Mouse (Mus musculus) adrenal gland, postnatal 4 days (tissue): ENCODE data around the gene Rcor1. TPM values are rescaled to one million over a fixed set of nuclear protein-coding genes. Genes with fewer than 3 reads are reported as not detected.

ENCODE experiments used
- DNase-seq, 2 experiments: peaks; one replicate each; pipeline ENCODE4 v3.0.0; 2021 to 2022; ENCODE audit warnings: low spot score in 2 of 2, mixed read lengths in 2 of 2
- total RNA-seq, 2 experiments: library from RNA; stranded (reverse); gene quantifications; 2 replicates each; pipeline ENCODE4 v1.2.3; 2021

Gene Rcor1
- total RNA-seq, 2 experiments from 2014 or later = 47.5 to 49.4 TPM

DNA sequence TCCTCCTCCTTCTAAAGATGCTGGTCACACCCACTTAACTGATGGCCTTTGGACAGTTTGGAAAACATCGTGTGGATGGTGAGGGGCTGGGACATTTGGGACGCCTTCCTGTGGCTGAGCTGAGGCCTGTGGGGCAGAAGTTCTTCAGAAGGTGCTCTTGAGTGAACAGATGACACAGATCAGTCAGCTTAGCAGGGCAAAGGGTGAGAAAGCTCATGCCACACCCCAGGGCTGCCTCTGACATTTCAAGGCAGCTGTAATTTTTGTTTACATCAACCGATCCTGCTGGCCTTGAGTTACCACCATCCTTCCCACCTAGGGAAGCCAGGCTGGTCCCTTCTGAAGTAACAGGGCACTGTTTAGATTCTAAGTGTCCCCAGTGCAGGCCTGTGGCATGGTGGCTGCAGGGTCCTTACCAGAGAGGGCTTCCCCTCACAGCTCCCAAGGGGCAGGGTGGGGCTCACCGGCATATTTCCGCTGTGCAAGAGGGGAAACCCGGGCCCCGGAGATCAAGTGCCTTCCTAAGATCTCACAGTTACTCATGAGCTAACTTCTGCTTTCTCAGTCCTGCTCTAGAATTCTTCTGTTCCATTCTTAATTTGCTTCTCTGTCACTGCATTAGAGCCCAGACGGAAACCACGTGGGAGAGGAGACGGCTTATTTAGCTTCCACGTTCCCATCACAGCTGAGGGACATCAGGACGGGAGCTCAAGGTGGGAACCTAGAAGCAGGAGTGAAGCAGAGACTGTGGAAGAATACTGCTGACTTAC is 120.7 kb downstream of the Rcor1 start:
- no peak for DNase-seq

DNA sequence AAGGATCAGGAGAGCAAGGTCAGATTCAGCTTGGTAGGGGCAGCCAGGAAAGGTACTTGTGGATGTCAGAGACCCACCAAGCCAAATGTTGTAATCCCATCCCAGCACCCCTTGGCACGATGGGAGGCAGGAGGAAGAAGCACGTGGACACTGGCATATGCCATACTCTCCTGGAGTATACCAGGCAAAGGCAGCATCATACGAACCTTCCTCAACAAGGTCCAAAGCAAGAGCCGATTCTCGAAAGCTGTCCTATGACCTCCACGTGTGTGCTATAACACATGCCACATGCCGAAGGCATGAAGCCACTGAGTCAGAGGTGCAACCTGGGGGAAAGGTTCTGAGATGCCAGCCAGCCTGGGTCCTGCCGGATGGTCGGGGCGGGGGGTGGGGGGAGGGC is 121.7 kb downstream of the Rcor1 start:
- DNase-seq = no peak

DNA sequence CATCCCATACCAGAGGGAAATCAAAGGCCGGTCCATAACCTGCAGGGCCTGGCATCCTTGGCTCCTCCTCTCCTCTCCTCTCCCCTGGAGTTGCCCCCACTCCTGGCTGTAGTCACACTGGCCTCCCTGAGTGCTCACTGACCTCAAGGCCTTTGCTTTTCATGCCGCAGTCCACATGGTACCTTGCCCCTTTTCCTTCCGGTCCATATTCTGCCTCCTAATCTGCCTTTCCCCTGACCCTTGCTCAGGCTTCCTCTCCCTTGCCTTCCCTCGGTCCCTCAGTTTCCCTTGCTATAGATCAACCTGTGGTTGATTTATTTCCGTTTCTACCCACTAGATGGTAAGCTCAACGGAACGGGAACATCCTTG is 122.8 kb downstream of the Rcor1 start:
- DNase-seq = no peak

DNA sequence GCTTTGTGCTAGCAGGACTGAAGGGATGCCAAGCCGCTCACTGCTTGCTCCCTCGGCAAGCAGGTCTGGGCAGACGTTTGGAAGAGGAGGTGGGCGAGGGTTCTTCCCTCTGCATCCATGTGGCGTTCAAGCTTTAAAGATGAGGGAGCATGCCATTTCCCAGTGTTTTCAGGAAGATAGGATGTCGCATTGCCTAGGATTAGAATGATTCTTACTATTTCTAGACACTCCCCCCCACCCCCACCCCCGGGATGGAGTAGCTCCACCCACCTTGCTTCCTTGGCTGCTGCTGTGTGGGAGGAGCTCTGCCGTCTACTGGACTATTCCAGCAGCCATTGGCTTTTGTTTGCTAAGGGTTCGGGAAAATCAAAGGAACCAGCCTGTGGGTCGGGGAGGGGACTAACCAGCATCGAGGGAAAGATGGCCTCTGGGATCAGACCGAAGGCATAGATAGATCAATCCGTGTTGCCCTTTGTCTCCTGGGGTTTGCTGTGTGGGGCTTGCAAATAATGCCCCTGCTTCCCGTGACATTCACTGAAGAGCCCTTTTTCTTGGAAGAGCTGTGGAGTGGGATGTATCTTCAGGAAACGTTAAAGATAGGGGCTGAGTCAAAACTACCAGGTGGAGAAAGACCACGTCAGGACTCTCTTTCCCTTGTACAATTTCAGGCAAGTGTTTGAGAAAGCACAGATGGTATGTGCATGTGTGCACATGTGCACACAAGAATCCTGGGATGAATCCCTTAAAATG is 123.3 kb downstream of the Rcor1 start:
- DNase-seq = peak in 1 of 2 experiments; percentile 19

DNA sequence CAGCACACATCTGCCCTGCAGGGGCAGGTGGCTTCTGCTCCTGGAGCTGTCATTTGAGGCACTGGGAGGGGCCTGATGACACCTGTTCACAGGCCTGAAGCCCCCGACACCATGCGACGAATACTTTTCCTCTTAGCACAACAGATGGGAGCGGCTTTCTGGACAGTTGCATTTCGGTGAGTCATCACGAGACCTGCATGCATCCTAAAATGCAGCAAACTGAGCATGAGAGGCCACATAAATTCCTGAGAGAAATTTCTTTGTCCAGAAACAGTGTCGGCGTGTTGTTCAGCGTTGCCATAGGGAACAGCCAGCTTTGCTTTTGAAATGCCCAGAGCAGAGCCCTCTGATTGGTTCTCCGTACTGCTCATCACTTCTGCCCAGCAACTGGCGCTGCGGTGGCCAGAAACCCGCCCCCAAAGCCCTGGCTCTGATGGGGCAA is 125.2 kb downstream of the Rcor1 start:
- peak; percentile 63 to 74 for DNase-seq

DNA sequence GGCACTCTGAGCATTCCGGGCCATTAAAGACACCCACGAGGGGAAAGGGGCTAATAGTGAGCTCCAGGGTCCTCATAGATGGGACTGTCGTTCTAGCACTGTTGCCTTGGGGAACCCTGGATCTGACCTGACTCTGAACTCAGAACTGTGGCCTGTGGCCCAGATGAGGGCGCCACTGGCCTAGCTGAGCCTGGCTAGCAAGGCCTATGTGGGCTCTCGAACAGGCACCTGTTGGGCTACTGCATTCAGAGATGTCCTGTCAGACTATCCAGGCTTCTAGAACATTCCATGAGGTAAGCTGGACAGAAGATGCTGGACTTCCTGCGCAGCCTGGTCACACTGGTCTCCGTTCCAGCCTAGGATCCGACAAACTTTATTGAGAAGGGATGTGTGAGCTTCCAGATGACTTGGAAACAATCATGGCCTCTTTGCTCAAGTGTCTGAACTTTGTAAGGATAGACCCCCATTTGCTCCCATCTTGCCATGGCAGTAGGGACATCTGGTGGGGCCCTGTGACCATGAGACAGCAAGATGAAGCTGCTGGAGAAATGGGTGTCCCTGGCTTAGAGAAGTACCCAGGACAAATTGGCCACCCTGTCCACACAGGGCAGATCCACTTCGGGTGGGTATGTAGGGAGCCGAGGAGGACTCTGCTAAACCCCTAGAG is 126.1 kb downstream of the Rcor1 start:
- DNase-seq = no peak

Other genes starting within 250 kb of the Rcor1 start
- 1 to 10 TPM; 1.8 to 2.2 TPM for gene Mok, start 198.4 kb upstream of the Rcor1 start, total RNA-seq
- 10 to 100 TPM; 18.7 to 19.3 TPM for gene Zfp839, start 189.1 kb upstream of the Rcor1 start, total RNA-seq
- 10 to 100 TPM; 49.7 to 51.0 TPM for gene Cinp, start 150.2 kb upstream of the Rcor1 start, total RNA-seq
- gene Tecpr2, start 150.1 kb upstream of the Rcor1 start, total RNA-seq = 10 to 100 TPM; 10.4 to 11.0 TPM
- gene Ankrd9, start 60.3 kb upstream of the Rcor1 start, total RNA-seq = 1 to 10 TPM; 9.1 to 9.7 TPM
- 10 to 100 TPM; 31.5 to 34.5 TPM for gene Traf3, start 127.0 kb downstream of the Rcor1 start, total RNA-seq
- gene 4930595D18Rik, start 145.1 kb downstream of the Rcor1 start, total RNA-seq = not detected
- gene Amn, start 231.7 kb downstream of the Rcor1 start, total RNA-seq = 1 to 10 TPM in 1 of 2 experiments, under 1 TPM in 1; 0.85 to 9.9 TPM